In the genomic region with DNA sequence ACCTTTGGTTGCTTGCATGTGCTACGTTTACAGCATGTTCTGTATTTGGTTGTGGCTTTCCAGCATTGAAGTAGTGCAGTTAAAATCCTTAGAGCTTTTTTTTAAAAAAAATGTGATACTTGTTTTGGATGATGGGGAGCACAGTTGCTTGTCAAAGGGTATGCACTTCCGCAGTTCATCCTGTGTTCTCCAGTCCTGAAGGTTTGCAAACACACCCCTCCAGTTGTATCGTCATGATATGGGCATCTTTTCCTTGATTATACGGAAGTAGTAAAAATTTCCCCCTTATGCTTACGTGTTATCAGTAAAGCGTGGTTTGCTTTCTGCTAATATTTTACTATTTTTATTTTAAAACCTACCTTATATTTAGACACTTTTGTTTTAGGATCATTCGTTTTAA, we compare ENCODE assay signal across 8 mouse cellular contexts. TPM values are rescaled to one million over a fixed set of nuclear protein-coding genes. Genes with fewer than 3 reads are reported as not detected.
DNase-seq lines count a peak whose midpoint lies in the region; ATAC-seq and TF ChIP-seq lines count a peak whose summit lies in the region.

No protein-coding gene starts in this region.

- intact Hi-C loops in left cerebral cortex, postnatal 14 days (cut with DNase I) = loop anchor here (10.0 kb wide), 1 partner anchor 377 kb away; no protein-coding TSS in a partner anchor

- peak overlapping the region; percentile 80 for H3K4me2 ChIP-seq in heart, embryonic 13.5 days
- H3K4me2 ChIP-seq in hindbrain, embryonic 11.5 days (replicated peaks; ENCODE audit: low read depth, low read length) = peak overlapping the region; percentile 54
- peak overlapping the region; percentile 70 for H3K4me2 ChIP-seq in midbrain, embryonic 11.5 days

- 26% methylated on average over 7 of the region's 7 CpGs for WGBS in heart, embryonic 13.5 days
- WGBS in hindbrain, embryonic 11.5 days = 53% methylated on average over 7 of the region's 7 CpGs
- 54% methylated on average over 7 of the region's 7 CpGs for WGBS in midbrain, embryonic 11.5 days

- H3K27me3 ChIP-seq in heart, embryonic 13.5 days (replicated peaks) = 0 out of 2 replicates have a peak, but pooled peaks cover 3% of the 10 kb centered on the region
- H3K27me3 ChIP-seq in G1E (ENCODE audit: insufficient read depth, low read length) = no peaks in the 10 kb centered on the region; the same call in 1 of the 2 replicates
- no peaks in the 10 kb centered on the region for H3K27me3 ChIP-seq in hindbrain, embryonic 11.5 days (ENCODE audit: control insufficient read depth, insufficient read depth, low read length)
- H3K27me3 ChIP-seq in midbrain, embryonic 11.5 days (ENCODE audit: control insufficient read depth, insufficient read depth, low read length) = no peaks in the 10 kb centered on the region

- H3K27ac ChIP-seq in heart, embryonic 13.5 days (replicated peaks) = peak overlapping the region; percentile 97
- no peak overlapping the region for H3K27ac ChIP-seq in hindbrain, embryonic 11.5 days (ENCODE audit: low read depth, low read length)
- H3K27ac ChIP-seq in midbrain, embryonic 11.5 days (ENCODE audit: low read depth, low read length) = no peak overlapping the region

- H3K36me3 ChIP-seq in heart, embryonic 13.5 days = peaks cover 19% of the 10 kb centered on the region
- peaks cover 18% of the 10 kb centered on the region for H3K36me3 ChIP-seq in G1E (replicated peaks)
- no peaks in the 10 kb centered on the region for H3K36me3 ChIP-seq in hindbrain, embryonic 11.5 days (ENCODE audit: control insufficient read depth, insufficient read depth, low read length)
- no peaks in the 10 kb centered on the region for H3K36me3 ChIP-seq in midbrain, embryonic 11.5 days (ENCODE audit: control insufficient read depth, insufficient read depth, low read length)

- H3K4me1 ChIP-seq in heart, embryonic 13.5 days = peaks cover 18% of the 10 kb centered on the region
- H3K4me1 ChIP-seq in G1E (ENCODE audit: insufficient read depth, low read depth, low read length) = peaks cover 19% of the 10 kb centered on the region
- no peaks in the 10 kb centered on the region for H3K4me1 ChIP-seq in hindbrain, embryonic 11.5 days (replicated peaks; ENCODE audit: control insufficient read depth, insufficient read depth, low read length)
- H3K4me1 ChIP-seq in midbrain, embryonic 11.5 days (ENCODE audit: control insufficient read depth, insufficient read depth, low read length) = peaks cover 7% of the 10 kb centered on the region; the same call in 1 of the 2 replicates

- H3K9ac ChIP-seq in heart, embryonic 13.5 days = peak overlapping the region; percentile 95
- H3K9ac ChIP-seq in hindbrain, embryonic 11.5 days (ENCODE audit: low read depth, low read length) = peak overlapping the region; percentile 81
- peak overlapping the region; percentile 83 for H3K9ac ChIP-seq in midbrain, embryonic 11.5 days (ENCODE audit: low read length)

- peak overlapping the region; percentile 70 for H3K4me3 ChIP-seq in heart, embryonic 13.5 days
- H3K4me3 ChIP-seq in G1E (ENCODE audit: low read depth, low read length) = peak overlapping the region; percentile 99
- peak overlapping the region; percentile 61 for H3K4me3 ChIP-seq in hindbrain, embryonic 11.5 days (ENCODE audit: low read depth, low read length)
- peak overlapping the region; percentile 78 for H3K4me3 ChIP-seq in midbrain, embryonic 11.5 days (ENCODE audit: low read depth, low read length)

- no peak for DNase-seq in heart, postnatal 4 days
- no peak for DNase-seq in G1E (ENCODE audit: low spot score)
- DNase-seq in hindbrain, embryonic 11.5 days (ENCODE audit: low spot score) = no peak
- no peak for DNase-seq in midbrain, embryonic 11.5 days (ENCODE audit: low spot score, missing footprints)
- no peak for DNase-seq in right cerebral cortex, adult 18-20 months
- no peak for DNase-seq in left cerebral cortex, postnatal 14 days (ENCODE audit: low spot score in 2 of 2)
- DNase-seq in left cerebral cortex, adult 11 months (ENCODE audit: low spot score) = no peak

- ATAC-seq in heart, embryonic 13.5 days (ENCODE audit: extremely low read depth, insufficient number of reproducible peaks, low FRiP score, low TSS enrichment) = no peak
- 0 out of 2 replicates have a peak, but pooled peaks have one; percentile 15 for ATAC-seq in G1E (ENCODE audit: extremely low read depth, insufficient number of reproducible peaks, low FRiP score, poor library complexity, severe bottlenecking)
- ATAC-seq in hindbrain, embryonic 11.5 days (ENCODE audit: low FRiP score) = no peak
- ATAC-seq in midbrain, embryonic 11.5 days (ENCODE audit: low FRiP score) = no peak

- no peak for TF ChIP-seq CTCF in G1E (IDR thresholded peaks at IDR 0.05; ENCODE audit: low read depth, low read length)

- no peaks in the 10 kb centered on the region for H3K9me3 ChIP-seq in heart, embryonic 13.5 days
- no peaks in the 10 kb centered on the region for H3K9me3 ChIP-seq in G1E (replicated peaks)
- no peaks in the 10 kb centered on the region for H3K9me3 ChIP-seq in hindbrain, embryonic 11.5 days (ENCODE audit: control insufficient read depth, low read length)
- H3K9me3 ChIP-seq in midbrain, embryonic 11.5 days (ENCODE audit: control insufficient read depth, low read length) = no peaks in the 10 kb centered on the region

RNA-seq across cellular contexts. Expression of gene Capn7, which starts 1.0 kb away (rescaled TPM):
- polyA plus RNA-seq in heart, embryonic 13.5 days (2015; fragmentation: Nextera tagmentation; extraction: Ambion mirVana) = 32.8 and 36.7 TPM in 2 replicates
- 10 to 100 TPM; 36.1 to 36.7 TPM for total RNA-seq in heart, postnatal 4 days (2021)
- total RNA-seq in G1E (2014; fragmentation: Nextera tagmentation) (46.9 and 72.7 TPM in 2 replicates), G1E (2017) (62.5 and 66.6 TPM in 2 replicates)
- 6.2 and 6.6 TPM in 2 replicates for polyA plus RNA-seq in G1E (2012)
- polyA plus RNA-seq in hindbrain, embryonic 11.5 days (2014; fragmentation: Nextera tagmentation; extraction: Ambion mirVana) = 45.2 and 46.3 TPM in 2 replicates
- polyA plus RNA-seq in midbrain, embryonic 11.5 days (2014; fragmentation: Nextera tagmentation; extraction: Ambion mirVana) = 45.5 and 48.6 TPM in 2 replicates
- total RNA-seq in left cerebral cortex, postnatal 14 days (2021) = 10 to 100 TPM; 34.3 to 36.7 TPM

RNA-seq across cellular contexts. Expression of gene Dnah1, which starts 13.7 kb away (rescaled TPM):
- polyA plus RNA-seq in heart, embryonic 13.5 days (2015; fragmentation: Nextera tagmentation; extraction: Ambion mirVana) = 0.94 and 1.3 TPM in 2 replicates
- total RNA-seq in heart, postnatal 4 days (2021) = under 1 TPM; 0.21 to 0.29 TPM
- total RNA-seq in G1E (2014; fragmentation: Nextera tagmentation) (not detected in 2 replicates), G1E (2017) (under 0.01 TPM in 2 replicates)
- not detected in 2 replicates for polyA plus RNA-seq in G1E (2012)
- 5.9 and 6.1 TPM in 2 replicates for polyA plus RNA-seq in hindbrain, embryonic 11.5 days (2014; fragmentation: Nextera tagmentation; extraction: Ambion mirVana)
- 8.7 TPM in 2 replicates for polyA plus RNA-seq in midbrain, embryonic 11.5 days (2014; fragmentation: Nextera tagmentation; extraction: Ambion mirVana)
- 1 to 10 TPM; 2.0 to 3.0 TPM for total RNA-seq in left cerebral cortex, postnatal 14 days (2021)
